Mouse (Mus musculus) ES-Bruce4 (cell line): ENCODE measurements at regions not wholly inside any gene's neighbourhood (a gene's known extent, or its start where the extent isn't known, plus 50 kb on each side); places are given as distances from the start of the nearest gene placed in this dataset.

Experiments used
- CTCF ChIP-seq: IDR thresholded peaks from one replicate; pipeline ENCODE4 v1.8.1; 2011; ENCODE audit warnings: low read depth, low read length
- EP300 ChIP-seq: IDR thresholded peaks from 2 replicates; pipeline ENCODE4 v1.6.1; 2011; ENCODE audit warnings: low read depth, low read length; ENCODE audit not compliant: insufficient read depth
- POLR2A ChIP-seq: IDR thresholded peaks from one replicate; pipeline ENCODE4 v1.8.1; 2011; ENCODE audit warnings: low read length; ENCODE audit not compliant: insufficient read depth

DNA sequence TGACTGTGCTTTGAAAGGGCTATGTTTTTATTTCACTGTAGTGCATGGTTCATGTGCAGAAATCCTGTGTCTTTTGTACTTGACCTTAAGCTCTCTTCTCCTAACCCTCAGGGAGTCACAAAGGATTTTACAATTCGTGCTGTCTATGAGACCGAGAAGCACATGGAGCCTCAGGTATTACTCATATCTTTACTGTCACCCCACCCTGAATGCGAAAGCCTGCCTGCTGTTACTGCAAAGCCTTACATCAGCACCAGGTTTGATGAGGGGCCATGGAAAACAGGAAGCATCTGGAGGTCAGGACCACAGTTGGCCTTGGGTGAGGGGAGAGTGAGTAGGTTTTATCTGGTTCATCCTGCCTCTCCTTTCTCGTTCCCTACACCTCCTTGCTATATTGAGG is 150.3 kb downstream of the Snx19 start:
- TF ChIP-seq CTCF = no peak
- no peak for TF ChIP-seq POLR2A
- no peak for TF ChIP-seq EP300
